Mouse (Mus musculus): ENCODE results near the gene Serp2. TPM values are rescaled to one million over a fixed set of nuclear protein-coding genes. Genes with fewer than 3 reads are reported as not detected.

Serp2 gene
- polyA plus RNA-seq, 1 experiment, result 2.9 TPM

- H3K4me1 ChIP-seq (ENCODE audit: control insufficient read depth, insufficient read depth, low read length), result peaks cover 3% of the 10 kb centered on the region
- TF ChIP-seq POLR2A (IDR thresholded peaks at IDR 0.05; ENCODE audit: borderline replicate concordance, extremely low read depth, low read depth, low read length), result no peak
- no peak for TF ChIP-seq CTCF (IDR thresholded peaks at IDR 0.05; ENCODE audit: insufficient read depth, low read length)
- 65% methylated on average over 6 of the region's 6 CpGs for WGBS
- H3K4me3 ChIP-seq (replicated peaks; ENCODE audit: extremely low read depth, low read depth, low read length), result no peak overlapping the region
- no peak for DNase-seq
Observed at GRCm38 (mm10) chr14:76594351-76594885, 37.7 kb upstream of the Serp2 start.

DNA sequence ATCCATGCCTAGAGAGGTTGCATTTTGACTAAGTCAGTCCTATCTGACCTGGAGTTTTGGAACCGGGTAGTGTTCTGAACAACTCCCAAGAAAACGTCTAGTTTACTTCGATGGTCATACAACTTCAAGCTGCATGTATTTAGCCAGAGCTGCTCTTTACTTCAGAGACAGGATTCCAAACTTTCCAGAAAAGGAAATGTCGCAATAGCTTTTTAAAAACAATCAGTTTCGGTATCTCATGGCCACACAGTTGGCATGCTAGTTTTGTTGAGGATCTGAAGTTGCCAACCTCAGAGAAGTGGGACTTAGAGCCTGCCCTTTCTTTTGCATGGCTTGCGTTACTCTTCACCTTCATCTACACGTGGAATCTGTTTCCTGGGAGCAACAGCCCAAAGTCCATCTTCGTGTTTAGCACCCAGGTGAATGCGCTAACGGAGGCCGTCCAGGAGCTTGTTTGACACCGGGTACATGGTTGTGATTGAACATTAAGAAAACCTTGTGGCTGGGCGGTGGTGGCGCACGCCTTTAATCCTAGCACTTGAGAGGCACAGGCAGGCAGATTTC is 37.0 kb upstream of the Serp2 start:
- no peak for DNase-seq
- Histone ChIP-seq H3K4me3 (replicated peaks; ENCODE audit: extremely low read depth, low read depth, low read length) (no peak overlapping the region), H3K4me1 (ENCODE audit: control insufficient read depth, insufficient read depth, low read length) (peaks cover 3% of the 10 kb centered on the region)
- no peak for TF ChIP-seq POLR2A (IDR thresholded peaks at IDR 0.05; ENCODE audit: borderline replicate concordance, extremely low read depth, low read depth, low read length)
- no peak for TF ChIP-seq CTCF (IDR thresholded peaks at IDR 0.05; ENCODE audit: insufficient read depth, low read length)
- 71% methylated on average over 15 of the region's 15 CpGs for WGBS

DNA sequence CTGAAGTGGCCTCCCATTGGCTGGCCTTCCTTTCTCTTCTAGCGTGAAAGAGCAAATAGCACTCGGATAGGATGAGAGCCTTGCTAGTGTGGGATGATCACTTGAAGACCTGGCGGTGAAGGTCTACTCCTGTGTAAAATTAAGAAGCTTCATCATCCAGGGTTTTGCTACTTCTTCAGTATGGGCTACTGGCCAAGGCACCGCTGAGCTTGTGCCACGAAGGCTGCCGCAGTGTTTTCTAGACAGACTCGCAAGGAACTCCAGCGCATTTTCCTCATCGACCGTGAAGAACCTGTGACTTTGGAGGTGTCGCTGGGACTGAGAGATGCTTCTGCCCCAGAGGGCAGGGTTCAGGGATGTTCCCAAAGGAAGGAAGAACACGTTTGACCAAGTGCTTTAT is 36.0 kb upstream of the Serp2 start:
- TF ChIP-seq POLR2A (IDR thresholded peaks at IDR 0.05; ENCODE audit: borderline replicate concordance, extremely low read depth, low read depth, low read length) (no peak), CTCF (IDR thresholded peaks at IDR 0.05; ENCODE audit: insufficient read depth, low read length) (no peak)
- no peaks in the 10 kb centered on the region; the same call in 1 of the 2 replicates for H3K4me1 ChIP-seq (ENCODE audit: control insufficient read depth, insufficient read depth, low read length)
- WGBS, result 82% methylated on average over 12 of the region's 12 CpGs
- no peak overlapping the region for H3K4me3 ChIP-seq (replicated peaks; ENCODE audit: extremely low read depth, low read depth, low read length)
- DNase-seq, result no peak

GRCm38 (mm10) chr14:76592090-76592489 is 35.4 kb upstream of the Serp2 start:
- Histone ChIP-seq H3K4me1 (ENCODE audit: control insufficient read depth, insufficient read depth, low read length) (no peaks in the 10 kb centered on the region; the same call in 1 of the 2 replicates), H3K4me3 (replicated peaks; ENCODE audit: extremely low read depth, low read depth, low read length) (no peak overlapping the region)
- TF ChIP-seq POLR2A (IDR thresholded peaks at IDR 0.05; ENCODE audit: borderline replicate concordance, extremely low read depth, low read depth, low read length) (no peak), CTCF (IDR thresholded peaks at IDR 0.05; ENCODE audit: insufficient read depth, low read length) (no peak)
- 66% methylated on average over 6 of the region's 6 CpGs for WGBS
- no peak for DNase-seq

- WGBS, result 77% methylated on average over 7 of the region's 7 CpGs
- Histone ChIP-seq H3K4me3 (replicated peaks; ENCODE audit: extremely low read depth, low read depth, low read length) (no peak overlapping the region), H3K4me1 (ENCODE audit: control insufficient read depth, insufficient read depth, low read length) (no peaks in the 10 kb centered on the region; the same call in 1 of the 2 replicates)
- no peak for DNase-seq
- TF ChIP-seq POLR2A (IDR thresholded peaks at IDR 0.05; ENCODE audit: borderline replicate concordance, extremely low read depth, low read depth, low read length), result no peak
- no peak for TF ChIP-seq CTCF (IDR thresholded peaks at IDR 0.05; ENCODE audit: insufficient read depth, low read length)
Observed at GRCm38 (mm10) chr14:76590134-76590533, 33.4 kb upstream of the Serp2 start.

GRCm38 (mm10) chr14:76589671-76590070 is 33.0 kb upstream of the Serp2 start:
- Histone ChIP-seq H3K4me3 (replicated peaks; ENCODE audit: extremely low read depth, low read depth, low read length) (no peak overlapping the region), H3K4me1 (ENCODE audit: control insufficient read depth, insufficient read depth, low read length) (no peaks in the 10 kb centered on the region; the same call in 1 of the 2 replicates)
- DNase-seq, result no peak
- WGBS, result 53% methylated on average over 1 of the region's 1 CpGs
- TF ChIP-seq CTCF (IDR thresholded peaks at IDR 0.05; ENCODE audit: insufficient read depth, low read length) (no peak), POLR2A (IDR thresholded peaks at IDR 0.05; ENCODE audit: borderline replicate concordance, extremely low read depth, low read depth, low read length) (no peak)

GRCm38 (mm10) chr14:76585831-76586405 is 29.2 kb upstream of the Serp2 start:
- no peak for DNase-seq
- Histone ChIP-seq H3K4me3 (replicated peaks; ENCODE audit: extremely low read depth, low read depth, low read length) (no peak overlapping the region), H3K4me1 (ENCODE audit: control insufficient read depth, insufficient read depth, low read length) (peaks cover 3% of the 10 kb centered on the region)
- WGBS, result 54% methylated on average over 13 of the region's 13 CpGs
- TF ChIP-seq CTCF (IDR thresholded peaks at IDR 0.05; ENCODE audit: insufficient read depth, low read length) (no peak), POLR2A (IDR thresholded peaks at IDR 0.05; ENCODE audit: borderline replicate concordance, extremely low read depth, low read depth, low read length) (no peak)

- 55% methylated on average over 7 of the region's 7 CpGs for WGBS
- DNase-seq, result no peak
Observed at GRCm38 (mm10) chr14:76583985-76584384, 27.3 kb upstream of the Serp2 start.

GRCm38 (mm10) chr14:76581974-76582922 is 25.6 kb upstream of the Serp2 start:
- Histone ChIP-seq H3K4me1 (ENCODE audit: control insufficient read depth, insufficient read depth, low read length) (peaks cover 8% of the 10 kb centered on the region), H3K4me3 (replicated peaks; ENCODE audit: extremely low read depth, low read depth, low read length) (no peak overlapping the region)
- no peak for TF ChIP-seq CTCF (IDR thresholded peaks at IDR 0.05; ENCODE audit: insufficient read depth, low read length)
- TF ChIP-seq POLR2A (IDR thresholded peaks at IDR 0.05; ENCODE audit: borderline replicate concordance, extremely low read depth, low read depth, low read length), result no peak
- 60% methylated on average over 6 of the region's 6 CpGs for WGBS
- no peak for DNase-seq

More at GRCm38 (mm10) chr14:76583985-76584384, 27.3 kb upstream of the Serp2 start:
- Histone ChIP-seq H3K4me3 (replicated peaks; ENCODE audit: extremely low read depth, low read depth, low read length) (no peak overlapping the region), H3K4me1 (ENCODE audit: control insufficient read depth, insufficient read depth, low read length) (peaks cover 8% of the 10 kb centered on the region)
- TF ChIP-seq POLR2A (IDR thresholded peaks at IDR 0.05; ENCODE audit: borderline replicate concordance, extremely low read depth, low read depth, low read length), result no peak
- no peak for TF ChIP-seq CTCF (IDR thresholded peaks at IDR 0.05; ENCODE audit: insufficient read depth, low read length)
